Mouse (Mus musculus) testis, adult 2 months (tissue): ENCODE results near the gene Tub.

ENCODE experiments used
- CTCF ChIP-seq: fragments of 200-500 bp; IDR thresholded peaks from 2 replicates; pipeline ENCODE4 v1.5.1; 2012; ENCODE audit warnings: low read depth, mild to moderate bottlenecking, inconsistent platforms, low read length, moderate library complexity; ENCODE audit not compliant: control insufficient read depth, insufficient read depth, insufficient replicate concordance
- POLR2A ChIP-seq: fragments of 200-500 bp; IDR thresholded peaks from 2 replicates; pipeline ENCODE4 v1.6.1; 2012; ENCODE audit warnings: low read depth, mild to moderate bottlenecking, inconsistent platforms, low read length, moderate library complexity; ENCODE audit not compliant: control insufficient read depth

DNA sequence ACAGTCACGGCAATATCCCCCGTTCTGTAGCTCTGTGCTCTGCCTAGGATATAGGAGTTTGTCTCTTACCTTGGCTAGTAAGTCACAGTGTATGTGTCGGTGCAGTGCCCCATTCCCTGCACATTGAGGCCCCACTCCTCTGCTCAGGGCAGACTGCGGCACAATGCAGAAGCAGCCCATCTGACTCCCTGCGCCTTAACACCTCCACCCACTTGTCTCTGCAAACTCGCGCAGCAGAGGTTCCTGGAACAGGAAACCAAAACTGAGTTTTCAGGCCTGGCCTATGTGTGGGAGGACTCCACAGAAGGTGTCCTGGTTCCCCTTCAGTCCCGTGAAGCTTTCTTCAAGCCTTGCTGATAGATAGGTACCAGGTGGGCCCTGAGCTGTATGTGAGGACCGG is 41.1 kb downstream of the Tub start:
- no peak for TF ChIP-seq CTCF
- no peak for TF ChIP-seq POLR2A
